Comparison of ENCODE assay signal across 22 mouse cellular contexts in the genomic region with DNA sequence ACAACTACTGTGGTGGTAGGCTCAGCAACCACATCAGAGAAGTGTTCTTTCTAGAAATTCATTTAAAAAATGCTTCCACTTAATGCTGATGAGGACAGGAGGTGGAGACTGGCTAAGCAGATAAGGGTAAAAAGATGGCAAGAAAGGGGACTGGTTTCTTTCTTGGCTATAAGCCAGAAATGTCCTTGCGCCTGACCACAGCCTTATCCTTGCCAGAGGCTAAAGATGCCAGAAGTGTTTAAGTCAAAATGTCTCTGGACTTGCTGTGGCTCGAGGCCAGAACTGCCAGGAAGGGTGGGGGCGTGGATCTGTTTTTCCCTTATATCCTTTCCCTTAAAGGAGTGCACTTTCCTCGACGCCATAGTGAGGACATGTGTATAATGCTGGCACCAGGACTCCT.
DNase-seq lines count a peak whose midpoint lies in the region; ATAC-seq and TF ChIP-seq lines count a peak whose summit lies in the region.
"Had no signal": no experiment of that assay in that cellular context is flagged by ENCODE, and none has a peak within 500 bp of the region (broad histone marks: within the 10 kb centered on the region; RNA-seq: fewer than 3 reads in every experiment).

No protein-coding gene starts in this region.

- WGBS in heart, embryonic 10.5 days: 55% methylated on average over 5 of the region's 5 CpGs
- WGBS in hindbrain, postnatal 0 days: 73% methylated on average over 5 of the region's 5 CpGs
- 82% methylated on average over 5 of the region's 5 CpGs for WGBS in hindbrain, embryonic 12.5 days
- WGBS in lung, postnatal 0 days: 25% methylated on average over 5 of the region's 5 CpGs
- 69% methylated on average over 5 of the region's 5 CpGs for WGBS in intestine, postnatal 0 days

- no peak overlapping the region for H3K4me2 ChIP-seq in hindbrain, postnatal 0 days (ENCODE audit: low read depth, low read length)
- H3K4me2 ChIP-seq in hindbrain, embryonic 12.5 days (replicated peaks): no peak overlapping the region
- H3K4me2 ChIP-seq in lung, postnatal 0 days (replicated peaks; ENCODE audit: low read depth, low read length): no peak overlapping the region
- H3K4me2 ChIP-seq in intestine, postnatal 0 days (replicated peaks; ENCODE audit: low read depth): no peak overlapping the region
- H3K4me2 ChIP-seq: embryonic facial prominence, embryonic 13.5 days; forebrain, embryonic 12.5 days; hindbrain, embryonic 15.5 days had no signal

- peaks cover 13% of the 10 kb centered on the region; the same call in 1 of the 2 replicates for H3K4me1 ChIP-seq in heart, embryonic 10.5 days
- H3K4me1 ChIP-seq in hindbrain, postnatal 0 days (ENCODE audit: insufficient read depth, low read length): no peaks in the 10 kb centered on the region
- no peaks in the 10 kb centered on the region for H3K4me1 ChIP-seq in hindbrain, embryonic 12.5 days
- peaks cover 6% of the 10 kb centered on the region; the same call in 1 of the 2 replicates for H3K4me1 ChIP-seq in lung, postnatal 0 days (ENCODE audit: insufficient read depth, low read depth, low read length)
- 0 out of 2 replicates have a peak, but pooled peaks cover 5% of the 10 kb centered on the region for H3K4me1 ChIP-seq in intestine, postnatal 0 days (replicated peaks; ENCODE audit: control insufficient read depth, insufficient read depth, low read length)
- H3K4me1 ChIP-seq: embryonic facial prominence, embryonic 13.5 days; forebrain, embryonic 12.5 days; hindbrain, embryonic 10.5 days; hindbrain, embryonic 15.5 days had no signal

- no peak for TF ChIP-seq CTCF in hindbrain, postnatal 0 days (IDR thresholded peaks at IDR 0.05; ENCODE audit: low read depth)
- TF ChIP-seq CTCF in lung, postnatal 0 days (IDR thresholded peaks at IDR 0.05): no peak
- no peak for TF ChIP-seq CTCF in intestine, postnatal 0 days (IDR thresholded peaks at IDR 0.05; ENCODE audit: low read depth)

- no peak for ATAC-seq in hindbrain, postnatal 0 days
- no peak for ATAC-seq in hindbrain, embryonic 12.5 days (ENCODE audit: low FRiP score)
- no peak for ATAC-seq in lung, postnatal 0 days
- ATAC-seq in intestine, postnatal 0 days: no peak
- ATAC-seq: forebrain, postnatal 0 days; inflammation-experienced regulatory T-cells, adult 6 months had no signal

- DNase-seq in heart, embryonic 10.5 days (ENCODE audit: low spot score): peak; percentile 64
- no peak for DNase-seq in heart, postnatal 25 days (ENCODE audit: low spot score)
- peak; percentile 18 for DNase-seq in hindbrain, postnatal 0 days (ENCODE audit: low spot score)
- DNase-seq in lung, postnatal 0 days (ENCODE audit: low spot score): peak; percentile 19
- no peak for DNase-seq in lung, postnatal 36 days
- peak; percentile 26 for DNase-seq in Muller cell, postnatal 12 days (ENCODE audit: inconsistent ontology term)
- DNase-seq: adrenal gland, postnatal 25 days; cerebellum, adult 18-20 months; cerebellum, adult 9-11 months; cerebellum, postnatal 36 days; forebrain, postnatal 0 days; gastrocnemius, adult 2 months; gastrocnemius, postnatal 25 days; heart, postnatal 10 days; kidney, adult 11 months had no signal

- TF ChIP-seq EP300 in lung, postnatal 0 days (IDR thresholded peaks at IDR 0.05): no peak

- H3K9me3 ChIP-seq in heart, embryonic 10.5 days: no peaks in the 10 kb centered on the region
- H3K9me3 ChIP-seq in hindbrain, postnatal 0 days (ENCODE audit: low read length): no peaks in the 10 kb centered on the region
- H3K9me3 ChIP-seq in hindbrain, embryonic 12.5 days (replicated peaks): no peaks in the 10 kb centered on the region
- no peaks in the 10 kb centered on the region for H3K9me3 ChIP-seq in lung, postnatal 0 days (ENCODE audit: low read length)
- no peaks in the 10 kb centered on the region for H3K9me3 ChIP-seq in intestine, postnatal 0 days (ENCODE audit: control insufficient read depth)
- H3K9me3 ChIP-seq: embryonic facial prominence, embryonic 13.5 days; forebrain, embryonic 12.5 days; hindbrain, embryonic 10.5 days; hindbrain, embryonic 15.5 days had no signal

- no peaks in the 10 kb centered on the region for H3K36me3 ChIP-seq in heart, embryonic 10.5 days
- no peaks in the 10 kb centered on the region for H3K36me3 ChIP-seq in hindbrain, postnatal 0 days (ENCODE audit: insufficient read depth, low read length)
- no peaks in the 10 kb centered on the region for H3K36me3 ChIP-seq in hindbrain, embryonic 12.5 days
- H3K36me3 ChIP-seq in lung, postnatal 0 days (ENCODE audit: insufficient read depth, low read length): no peaks in the 10 kb centered on the region
- no peaks in the 10 kb centered on the region for H3K36me3 ChIP-seq in intestine, postnatal 0 days (ENCODE audit: control insufficient read depth, insufficient read depth)
- H3K36me3 ChIP-seq: embryonic facial prominence, embryonic 13.5 days; forebrain, embryonic 12.5 days; hindbrain, embryonic 10.5 days; hindbrain, embryonic 15.5 days had no signal

- H3K4me3 ChIP-seq in heart, embryonic 10.5 days: no peak overlapping the region
- H3K4me3 ChIP-seq in hindbrain, postnatal 0 days (ENCODE audit: low read length): no peak overlapping the region
- no peak overlapping the region for H3K4me3 ChIP-seq in hindbrain, embryonic 12.5 days
- H3K4me3 ChIP-seq in lung, postnatal 0 days (ENCODE audit: low read depth, low read length): no peak overlapping the region
- no peak overlapping the region for H3K4me3 ChIP-seq in intestine, postnatal 0 days (ENCODE audit: low read depth, low read length)
- H3K4me3 ChIP-seq: embryonic facial prominence, embryonic 13.5 days; forebrain, embryonic 12.5 days; gastrocnemius, adult 2 months; hindbrain, embryonic 10.5 days; hindbrain, embryonic 15.5 days had no signal

- intact Hi-C loops in heart, postnatal 25 days (cut with DNase I): no loop called here

- H3K27ac ChIP-seq in heart, embryonic 10.5 days: no peak overlapping the region; the same call in 1 of the 2 replicates
- no peak overlapping the region for H3K27ac ChIP-seq in hindbrain, postnatal 0 days
- H3K27ac ChIP-seq in hindbrain, embryonic 12.5 days: no peak overlapping the region
- no peak overlapping the region for H3K27ac ChIP-seq in lung, postnatal 0 days (ENCODE audit: low read length)
- H3K27ac ChIP-seq in intestine, postnatal 0 days (ENCODE audit: low read depth, low read length): no peak overlapping the region
- H3K27ac ChIP-seq: embryonic facial prominence, embryonic 13.5 days; forebrain, embryonic 12.5 days; gastrocnemius, adult 2 months; hindbrain, embryonic 10.5 days; hindbrain, embryonic 15.5 days had no signal

- H3K27me3 ChIP-seq in heart, embryonic 10.5 days (ENCODE audit: insufficient read depth, poor library complexity, severe bottlenecking): no peaks in the 10 kb centered on the region
- no peaks in the 10 kb centered on the region for H3K27me3 ChIP-seq in hindbrain, postnatal 0 days (ENCODE audit: insufficient read depth, low read length)
- H3K27me3 ChIP-seq in hindbrain, embryonic 12.5 days: no peaks in the 10 kb centered on the region
- H3K27me3 ChIP-seq in lung, postnatal 0 days (replicated peaks; ENCODE audit: insufficient read depth, low read length): no peaks in the 10 kb centered on the region
- H3K27me3 ChIP-seq in intestine, postnatal 0 days (replicated peaks; ENCODE audit: control insufficient read depth, insufficient read depth, low read length): no peaks in the 10 kb centered on the region
- H3K27me3 ChIP-seq: embryonic facial prominence, embryonic 13.5 days; forebrain, embryonic 12.5 days; hindbrain, embryonic 15.5 days had no signal

- H3K9ac ChIP-seq in hindbrain, postnatal 0 days (replicated peaks; ENCODE audit: low read length): no peak overlapping the region
- no peak overlapping the region for H3K9ac ChIP-seq in hindbrain, embryonic 12.5 days
- no peak overlapping the region for H3K9ac ChIP-seq in lung, postnatal 0 days (replicated peaks; ENCODE audit: low read depth)
- H3K9ac ChIP-seq in intestine, postnatal 0 days (ENCODE audit: low read depth, low read length): no peak overlapping the region
- H3K9ac ChIP-seq: embryonic facial prominence, embryonic 13.5 days; forebrain, embryonic 12.5 days; forebrain, postnatal 0 days; hindbrain, embryonic 15.5 days had no signal

Comparison
In these comparisons a context has a peak if more than half of its experiments do, and no peak if none do; other contexts are left out.
1. DNase-seq: peak in heart, embryonic 10.5 days (single experiment), hindbrain, postnatal 0 days (single experiment), lung, postnatal 0 days (single experiment) and Muller cell, postnatal 12 days (single experiment); none in heart, postnatal 25 days (single experiment) and lung, postnatal 36 days (single experiment).